ENCODE assay signal across 24 mouse cellular contexts in the genomic region with DNA sequence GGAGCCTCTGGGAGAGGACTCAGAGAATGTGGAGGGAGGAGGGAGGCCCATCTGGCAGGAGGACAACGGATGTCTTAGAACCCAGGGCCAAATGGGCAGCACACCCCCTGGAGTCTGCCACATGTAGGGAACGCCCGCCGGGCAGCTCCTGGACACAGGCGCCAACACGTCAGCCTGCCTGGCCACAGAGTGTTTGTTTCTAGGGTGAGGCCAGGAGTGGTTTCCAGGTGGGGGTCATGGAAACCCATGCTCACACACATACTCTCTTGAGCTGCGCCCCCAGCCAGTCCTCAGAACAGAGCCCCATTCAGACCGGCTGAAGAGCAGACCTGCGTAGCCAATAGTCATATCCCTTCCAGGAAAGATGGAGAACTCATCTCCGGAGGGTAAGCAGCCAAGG. TPM values are rescaled to one million over a fixed set of nuclear protein-coding genes. Genes with fewer than 3 reads are reported as not detected.
DNase-seq lines count a peak whose midpoint lies in the region; ATAC-seq and TF ChIP-seq lines count a peak whose summit lies in the region.
"Had no signal": no experiment of that assay in that cellular context is flagged by ENCODE, and none has a peak within 500 bp of the region (broad histone marks: within the 10 kb centered on the region; RNA-seq: fewer than 3 reads in every experiment).

No protein-coding gene starts in this region.

- no peaks in the 10 kb centered on the region for H3K9me3 ChIP-seq in hindbrain, embryonic 15.5 days
- H3K9me3 ChIP-seq in hindbrain, embryonic 14.5 days (ENCODE audit: control insufficient read depth, low read length): no peaks in the 10 kb centered on the region
- H3K9me3 ChIP-seq in midbrain, embryonic 10.5 days (replicated peaks): no peaks in the 10 kb centered on the region; the same call in 1 of the 2 replicates
- H3K9me3 ChIP-seq in midbrain, postnatal 0 days (ENCODE audit: low read length): no peaks in the 10 kb centered on the region
- H3K9me3 ChIP-seq in stomach, embryonic 15.5 days: no peaks in the 10 kb centered on the region
- H3K9me3 ChIP-seq in forebrain, embryonic 14.5 days (replicated peaks; ENCODE audit: control insufficient read depth, low read length): no peaks in the 10 kb centered on the region
- H3K9me3 ChIP-seq: embryonic facial prominence, embryonic 13.5 days; heart, embryonic 15.5 days had no signal

- no peak overlapping the region for H3K27ac ChIP-seq in hindbrain, embryonic 15.5 days (replicated peaks)
- no peak overlapping the region for H3K27ac ChIP-seq in hindbrain, embryonic 14.5 days
- 0 out of 2 replicates have a peak overlapping the region, but pooled peaks have one; percentile 49 for H3K27ac ChIP-seq in midbrain, embryonic 10.5 days (replicated peaks)
- no peak overlapping the region for H3K27ac ChIP-seq in midbrain, postnatal 0 days (ENCODE audit: low read depth, low read length)
- no peak overlapping the region for H3K27ac ChIP-seq in stomach, embryonic 15.5 days
- no peak overlapping the region for H3K27ac ChIP-seq in forebrain, embryonic 14.5 days (ENCODE audit: low read depth, low read length)
- H3K27ac ChIP-seq: embryonic facial prominence, embryonic 13.5 days; heart, embryonic 15.5 days had no signal

- DNase-seq in hindbrain, embryonic 14.5 days (ENCODE audit: low spot score): no peak
- DNase-seq in midbrain, embryonic 10.5 days (ENCODE audit: low spot score): no peak
- no peak for DNase-seq in midbrain, postnatal 0 days (ENCODE audit: low spot score)
- peak; percentile 28 for DNase-seq in fibroblast of lung, adult 2 months (ENCODE audit: low read depth)
- DNase-seq in forebrain, embryonic 14.5 days (ENCODE audit: low spot score): no peak
- no peak for DNase-seq in heart, adult 8-10 months (ENCODE audit: low spot score)
- DNase-seq: adrenal gland, postnatal 14 days; cerebellum, adult 11-12 months; cerebellum, adult 9-10 months; cerebellum, postnatal 25 days; gastrocnemius, postnatal 36 days; heart, adult 18-20 months; heart, postnatal 14 days had no signal

- H3K4me2 ChIP-seq in hindbrain, embryonic 15.5 days: no peak overlapping the region
- H3K4me2 ChIP-seq in hindbrain, embryonic 14.5 days (replicated peaks): no peak overlapping the region
- H3K4me2 ChIP-seq in midbrain, postnatal 0 days (ENCODE audit: low read depth, low read length, poor library complexity, severe bottlenecking): no peak overlapping the region
- H3K4me2 ChIP-seq in stomach, embryonic 15.5 days: no peak overlapping the region
- H3K4me2 ChIP-seq in forebrain, embryonic 14.5 days (ENCODE audit: low read length): no peak overlapping the region
- H3K4me2 ChIP-seq: embryonic facial prominence, embryonic 13.5 days; heart, embryonic 11.5 days; heart, embryonic 15.5 days had no signal

- WGBS in hindbrain, embryonic 15.5 days: 84% methylated on average over 10 of the region's 10 CpGs
- WGBS in hindbrain, embryonic 14.5 days: 89% methylated on average over 10 of the region's 10 CpGs
- 90% methylated on average over 10 of the region's 10 CpGs for WGBS in midbrain, embryonic 10.5 days
- WGBS in midbrain, postnatal 0 days: 82% methylated on average over 10 of the region's 10 CpGs
- WGBS in stomach, embryonic 15.5 days: 70% methylated on average over 10 of the region's 10 CpGs
- WGBS in forebrain, embryonic 14.5 days: 90% methylated on average over 10 of the region's 10 CpGs

- H3K9ac ChIP-seq in hindbrain, embryonic 15.5 days: no peak overlapping the region
- no peak overlapping the region for H3K9ac ChIP-seq in hindbrain, embryonic 14.5 days
- no peak overlapping the region for H3K9ac ChIP-seq in midbrain, postnatal 0 days (replicated peaks; ENCODE audit: low read length, poor library complexity, severe bottlenecking)
- H3K9ac ChIP-seq in stomach, embryonic 15.5 days: no peak overlapping the region
- no peak overlapping the region for H3K9ac ChIP-seq in forebrain, embryonic 14.5 days (ENCODE audit: low read length)
- H3K9ac ChIP-seq: embryonic facial prominence, embryonic 13.5 days; heart, embryonic 15.5 days had no signal

- no peaks in the 10 kb centered on the region for H3K27me3 ChIP-seq in hindbrain, embryonic 15.5 days
- no peaks in the 10 kb centered on the region for H3K27me3 ChIP-seq in hindbrain, embryonic 14.5 days (ENCODE audit: control insufficient read depth, insufficient read depth, low read length)
- H3K27me3 ChIP-seq in midbrain, embryonic 10.5 days (ENCODE audit: low read depth, poor library complexity, severe bottlenecking): peaks cover 10% of the 10 kb centered on the region; the same call in 1 of the 2 replicates
- no peaks in the 10 kb centered on the region for H3K27me3 ChIP-seq in midbrain, postnatal 0 days (ENCODE audit: insufficient read depth, low read length)
- H3K27me3 ChIP-seq in stomach, embryonic 15.5 days (replicated peaks): no peaks in the 10 kb centered on the region
- H3K27me3 ChIP-seq in forebrain, embryonic 14.5 days (replicated peaks; ENCODE audit: control insufficient read depth, insufficient read depth, low read length): no peaks in the 10 kb centered on the region
- H3K27me3 ChIP-seq: embryonic facial prominence, embryonic 13.5 days; heart, embryonic 15.5 days had no signal

- peaks cover 11% of the 10 kb centered on the region for H3K4me1 ChIP-seq in hindbrain, embryonic 15.5 days (replicated peaks)
- H3K4me1 ChIP-seq in hindbrain, embryonic 14.5 days (replicated peaks; ENCODE audit: control insufficient read depth, insufficient read depth, low read length): peaks cover 18% of the 10 kb centered on the region; the same call in 1 of the 2 replicates
- H3K4me1 ChIP-seq in midbrain, embryonic 10.5 days: peaks cover 48% of the 10 kb centered on the region
- no peaks in the 10 kb centered on the region for H3K4me1 ChIP-seq in midbrain, postnatal 0 days (ENCODE audit: insufficient read depth, low read length)
- H3K4me1 ChIP-seq in stomach, embryonic 15.5 days: peaks cover 17% of the 10 kb centered on the region
- no peaks in the 10 kb centered on the region for H3K4me1 ChIP-seq in forebrain, embryonic 14.5 days (ENCODE audit: control insufficient read depth, insufficient read depth, low read length)

- no peak for TF ChIP-seq CTCF in midbrain, postnatal 0 days (IDR thresholded peaks at IDR 0.05)

- peak; percentile 47; the same call in 1 of the 2 replicates for ATAC-seq in hindbrain, embryonic 15.5 days (ENCODE audit: low FRiP score, low read depth)
- ATAC-seq in hindbrain, embryonic 14.5 days (ENCODE audit: low FRiP score): no peak
- ATAC-seq in midbrain, postnatal 0 days (ENCODE audit: low FRiP score): no peak
- ATAC-seq in stomach, embryonic 15.5 days (ENCODE audit: insufficient read depth, low FRiP score, low read depth): peak; percentile 48
- no peak for ATAC-seq in forebrain, embryonic 14.5 days
- ATAC-seq: activated CD4-positive, CD25-positive, alpha-beta regulatory T cell, adult 4 months; forebrain, embryonic 16.5 days; intestine, postnatal 0 days; Patski had no signal

- H3K36me3 ChIP-seq in hindbrain, embryonic 15.5 days: no peaks in the 10 kb centered on the region
- no peaks in the 10 kb centered on the region for H3K36me3 ChIP-seq in hindbrain, embryonic 14.5 days (replicated peaks; ENCODE audit: control insufficient read depth, insufficient read depth)
- 0 out of 2 replicates have a peak, but pooled peaks cover 1% of the 10 kb centered on the region for H3K36me3 ChIP-seq in midbrain, embryonic 10.5 days
- no peaks in the 10 kb centered on the region for H3K36me3 ChIP-seq in midbrain, postnatal 0 days (ENCODE audit: insufficient read depth, low read length)
- H3K36me3 ChIP-seq in stomach, embryonic 15.5 days: no peaks in the 10 kb centered on the region
- no peaks in the 10 kb centered on the region for H3K36me3 ChIP-seq in forebrain, embryonic 14.5 days (ENCODE audit: control insufficient read depth, insufficient read depth, low read length)
- H3K36me3 ChIP-seq: embryonic facial prominence, embryonic 13.5 days; heart, embryonic 15.5 days had no signal

- no peak overlapping the region for H3K4me3 ChIP-seq in hindbrain, embryonic 15.5 days
- no peak overlapping the region for H3K4me3 ChIP-seq in hindbrain, embryonic 14.5 days (replicated peaks; ENCODE audit: low read length)
- no peak overlapping the region for H3K4me3 ChIP-seq in midbrain, embryonic 10.5 days
- H3K4me3 ChIP-seq in midbrain, postnatal 0 days (ENCODE audit: low read depth, low read length): no peak overlapping the region
- no peak overlapping the region for H3K4me3 ChIP-seq in stomach, embryonic 15.5 days (replicated peaks)
- no peak overlapping the region for H3K4me3 ChIP-seq in forebrain, embryonic 14.5 days (ENCODE audit: low read depth, low read length)
- H3K4me3 ChIP-seq: embryonic facial prominence, embryonic 13.5 days; erythroblast, embryonic 14.5 days; heart, embryonic 15.5 days had no signal

RNA-seq across cellular contexts. Expression of gene Sdk2, which starts 35.4 kb away (rescaled TPM):
- polyA plus RNA-seq in hindbrain, embryonic 15.5 days (2015; fragmentation: Nextera tagmentation; extraction: Ambion mirVana): 4.7 and 4.9 TPM in 2 replicates
- polyA plus RNA-seq in hindbrain, embryonic 14.5 days (2014; fragmentation: Nextera tagmentation; extraction: Ambion mirVana): 3.6 and 6.3 TPM in 2 replicates
- 4.1 and 4.5 TPM in 2 replicates for polyA plus RNA-seq in midbrain, embryonic 10.5 days (2016; fragmentation: Nextera tagmentation; extraction: Ambion mirVana)
- 26.1 and 26.4 TPM in 2 replicates for total RNA-seq in midbrain, postnatal 0 days (2014; rRNA removed)
- 2.1 and 2.5 TPM in 2 replicates for polyA plus RNA-seq in midbrain, postnatal 0 days (2015; fragmentation: Nextera tagmentation; extraction: Ambion mirVana)
- polyA plus RNA-seq in stomach, embryonic 15.5 days (2015; fragmentation: Nextera tagmentation; extraction: Ambion mirVana): 3.0 and 3.2 TPM in 2 replicates
- polyA plus RNA-seq in forebrain, embryonic 14.5 days (2014; fragmentation: Nextera tagmentation; extraction: Ambion mirVana): 1.1 and 1.6 TPM in 2 replicates
- total RNA-seq in heart, adult 8-10 months (2022): 1 to 10 TPM in 2 of 4 experiments, under 1 TPM in 2; 0.65 to 2.1 (median 1.3) TPM
- total RNA-seq: hematopoietic stem cell, adult 5-6 weeks had no signal
- polyA plus RNA-seq: activated CD4-positive, CD25-positive, alpha-beta regulatory T cell, adult 4 months; Patski had no signal

Comparison
In these comparisons a context has a peak if more than half of its experiments do, and no peak if none do; other contexts are left out.
1. ATAC-seq: peak in hindbrain, embryonic 15.5 days (single experiment) and stomach, embryonic 15.5 days (single experiment); none in hindbrain, embryonic 14.5 days (single experiment), midbrain, postnatal 0 days (single experiment) and forebrain, embryonic 14.5 days (single experiment).